Mouse (Mus musculus): ENCODE measurements at regions not wholly inside any gene's neighbourhood (a gene's known extent, or its start where the extent isn't known, plus 50 kb on each side); places are given as distances from the start of the nearest gene placed in this dataset.

DNA sequence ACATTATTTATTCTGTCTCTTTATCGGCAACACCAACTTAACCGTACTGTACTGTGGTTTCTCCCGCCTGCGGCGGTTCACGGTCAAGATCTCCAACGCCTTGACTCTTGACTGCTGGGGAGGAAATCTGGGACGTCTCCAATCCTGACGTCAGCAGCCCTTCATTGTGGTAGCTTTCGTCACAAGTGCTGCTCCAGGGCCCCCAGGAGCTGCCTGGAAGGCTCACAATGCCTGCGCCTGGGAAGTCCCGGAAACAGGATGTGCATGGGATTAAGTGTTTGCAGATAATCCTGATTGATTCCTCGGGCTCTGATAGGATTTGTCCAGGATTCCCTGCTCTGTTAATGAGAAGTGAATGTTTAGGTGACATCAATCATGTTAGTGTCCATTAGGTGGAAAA is 82.3 kb upstream of the C1qtnf3 start:
- no peak for TF ChIP-seq GATA4 (IDR thresholded peaks at IDR 0.05; ENCODE audit: insufficient replicate concordance, low read length)

DNA sequence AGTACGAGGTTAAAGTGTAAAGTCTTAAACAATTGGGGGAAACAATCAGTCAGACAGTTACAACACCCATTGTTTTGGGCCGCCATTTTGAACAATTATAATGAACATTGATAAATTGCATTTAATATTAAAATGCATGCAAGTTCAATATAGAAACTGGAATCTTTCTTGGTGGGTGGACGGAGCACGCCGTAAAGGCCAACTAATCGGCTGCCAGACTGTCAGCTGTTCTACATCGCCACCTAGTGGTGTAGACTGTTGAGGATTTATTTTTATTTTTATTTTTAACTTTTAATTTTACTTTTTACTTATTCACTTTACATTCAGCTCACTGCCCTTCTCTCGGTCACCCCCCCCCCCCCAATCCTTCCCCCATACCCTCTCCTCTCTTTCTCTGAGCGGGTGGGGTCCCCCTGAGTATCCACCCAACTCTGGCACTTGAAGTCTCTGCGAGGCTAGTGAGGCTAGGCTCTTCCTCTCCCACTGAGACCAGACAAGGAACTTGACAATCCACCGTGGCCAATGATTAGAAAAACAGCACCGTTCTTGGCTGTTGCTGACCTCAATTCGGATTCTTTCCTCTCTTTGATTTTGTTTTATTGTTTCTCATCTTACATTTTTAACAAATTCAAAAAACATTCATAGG is 79.7 kb upstream of the C1qtnf3 start:
- TF ChIP-seq GATA4 (IDR thresholded peaks at IDR 0.05; ENCODE audit: insufficient replicate concordance, low read length) = no peak

DNA sequence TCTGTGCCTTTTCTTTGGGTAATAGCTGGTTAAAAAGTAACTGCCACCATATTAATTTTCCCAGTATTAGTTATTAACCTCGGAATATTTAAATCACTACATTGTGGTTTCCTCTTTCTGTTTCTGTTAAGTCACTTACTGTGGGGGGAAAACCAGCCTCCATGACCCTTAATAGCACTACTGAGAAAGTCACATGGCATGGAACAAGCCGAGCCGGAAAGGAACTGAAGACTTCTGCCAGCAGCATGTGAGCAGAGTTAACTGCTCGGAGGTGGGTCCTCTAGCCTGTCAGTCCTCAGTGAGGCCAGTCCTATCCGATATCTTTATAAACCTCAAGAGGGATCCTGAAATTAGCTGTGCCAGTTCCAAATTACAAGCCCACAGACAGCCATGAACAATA is 75.8 kb upstream of the C1qtnf3 start:
- no peak for TF ChIP-seq GATA4 (IDR thresholded peaks at IDR 0.05; ENCODE audit: insufficient replicate concordance, low read length)

DNA sequence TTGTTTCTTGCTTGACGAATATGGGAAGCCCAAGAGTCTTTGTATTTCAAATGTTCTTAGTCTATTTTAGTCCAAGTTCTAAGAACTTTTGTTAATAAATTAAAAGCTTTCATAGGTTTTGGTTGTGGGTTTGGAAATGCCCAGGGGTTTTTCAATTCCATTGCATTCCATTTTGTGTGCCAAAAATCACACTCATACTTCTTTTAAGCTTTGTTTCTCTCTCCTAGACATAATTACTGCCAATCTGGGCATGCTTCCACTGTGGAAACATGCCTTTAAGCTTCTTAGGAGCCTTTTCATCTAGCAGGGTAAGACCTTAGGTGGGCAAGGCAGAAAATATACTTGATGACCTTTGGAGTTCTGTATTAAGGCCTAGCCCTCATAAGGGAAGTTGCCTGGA is 70.4 kb upstream of the C1qtnf3 start:
- no peak for TF ChIP-seq GATA4 (IDR thresholded peaks at IDR 0.05; ENCODE audit: insufficient replicate concordance, low read length)

DNA sequence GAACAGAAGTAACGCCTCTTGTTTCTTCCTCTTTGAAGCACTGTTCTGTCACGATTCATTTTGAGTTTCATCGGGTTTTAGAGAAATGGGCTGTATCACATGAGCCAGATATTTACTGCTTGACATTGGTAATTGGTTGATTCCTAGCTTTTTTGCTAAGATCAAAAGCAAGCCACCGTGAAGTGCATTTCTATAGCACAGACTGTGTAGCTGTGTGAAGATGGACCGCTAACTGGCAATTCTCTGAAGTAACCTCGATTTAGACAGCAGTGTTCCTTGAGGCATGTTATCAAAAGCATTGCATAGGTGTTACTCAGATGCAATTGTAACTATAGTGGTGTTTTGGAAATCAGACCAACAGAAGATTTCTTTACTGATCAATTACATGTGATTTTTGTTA is 64.1 kb upstream of the C1qtnf3 start:
- TF ChIP-seq GATA4 (IDR thresholded peaks at IDR 0.05; ENCODE audit: insufficient replicate concordance, low read length) = no peak

DNA sequence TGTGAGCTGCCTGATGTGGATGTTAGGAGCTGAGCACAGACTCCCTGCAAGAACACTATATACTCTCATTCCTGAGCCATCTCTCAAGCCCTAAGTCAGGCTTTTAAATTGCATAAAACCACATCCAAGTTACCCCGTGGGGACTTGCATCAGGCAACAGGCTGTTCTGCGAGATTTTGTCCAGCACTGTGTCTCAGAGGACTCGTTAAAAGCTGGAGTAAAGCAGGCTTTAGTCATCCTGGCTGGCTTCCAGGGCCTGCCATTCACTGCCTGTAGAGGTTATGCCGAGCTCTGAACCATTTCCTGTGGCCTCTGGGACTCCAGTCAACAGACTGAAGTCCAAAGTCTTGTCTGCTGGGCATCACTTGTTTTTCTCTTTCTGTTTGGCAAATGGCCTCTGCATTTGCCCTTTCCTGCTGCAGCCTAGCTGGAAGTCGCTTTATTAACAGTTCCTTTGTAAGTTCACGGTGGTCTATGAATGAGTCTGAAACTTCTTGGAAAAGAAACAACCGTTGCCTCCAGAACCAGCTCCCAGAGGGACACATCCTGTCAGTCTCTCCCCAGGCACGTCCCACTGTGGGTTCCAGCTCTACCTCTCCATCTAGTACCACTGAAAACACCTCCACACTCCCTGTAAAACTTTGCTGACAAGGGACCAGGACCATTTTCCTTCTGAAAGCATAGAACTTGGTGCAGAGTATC is 61.8 kb upstream of the C1qtnf3 start:
- TF ChIP-seq GATA4 (IDR thresholded peaks at IDR 0.05; ENCODE audit: insufficient replicate concordance, low read length) = no peak

DNA sequence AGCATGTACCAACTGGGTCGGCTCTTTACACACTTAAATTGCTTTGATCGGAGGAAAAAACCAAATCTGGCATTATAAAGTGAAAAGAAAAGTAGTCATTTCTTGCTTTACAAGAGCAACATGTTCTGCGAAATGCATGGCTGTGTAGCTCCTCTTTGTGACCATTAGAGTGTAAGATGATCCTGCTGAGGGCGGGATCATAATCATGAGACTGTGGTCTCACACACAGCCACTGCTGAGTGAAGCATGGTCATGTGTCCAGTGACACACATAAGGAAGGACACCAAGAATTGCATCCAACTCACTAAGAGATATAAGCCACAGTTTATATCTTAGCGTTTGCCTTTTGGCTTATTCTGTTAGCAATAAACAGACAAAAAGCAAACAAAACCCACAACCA is 53.8 kb upstream of the C1qtnf3 start:
- TF ChIP-seq GATA4 (IDR thresholded peaks at IDR 0.05; ENCODE audit: insufficient replicate concordance, low read length) = no peak

DNA sequence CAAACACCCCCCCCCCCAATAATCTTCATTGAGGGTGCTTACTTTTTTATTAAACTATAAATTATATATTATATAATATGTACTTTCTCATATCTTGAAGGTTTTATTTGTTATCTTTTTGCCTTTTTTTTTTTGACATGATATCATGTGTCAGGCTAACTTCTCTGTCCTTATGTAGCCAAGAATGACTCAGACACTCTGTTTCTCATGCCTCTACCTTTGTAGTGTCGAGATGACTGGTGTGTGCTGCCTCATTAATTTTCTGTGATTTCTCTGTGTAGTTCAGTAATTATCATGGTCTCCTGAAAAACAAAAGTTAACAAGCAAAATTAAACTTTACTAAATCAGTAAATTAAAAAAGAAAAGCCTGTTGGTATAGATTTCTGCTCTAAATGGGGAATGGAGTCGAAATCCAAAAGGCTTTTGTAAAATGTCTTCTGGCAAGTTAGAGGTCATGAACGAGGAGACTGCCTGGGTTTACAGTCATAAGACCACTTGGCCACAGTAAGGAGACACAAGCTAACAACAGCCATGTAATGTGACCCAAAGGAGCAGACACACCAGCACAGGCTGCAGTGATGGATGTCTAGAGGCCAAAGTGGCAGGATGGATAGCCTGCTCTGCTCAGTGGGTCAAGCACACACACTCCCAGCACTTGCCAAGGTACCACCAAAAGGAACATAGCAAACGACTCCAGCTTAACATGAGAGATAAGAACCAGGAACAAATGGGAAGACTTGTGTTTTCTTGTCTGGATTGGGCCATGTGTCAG is 53.2 kb upstream of the C1qtnf3 start:
- TF ChIP-seq GATA4 (IDR thresholded peaks at IDR 0.05; ENCODE audit: insufficient replicate concordance, low read length) = no peak

DNA sequence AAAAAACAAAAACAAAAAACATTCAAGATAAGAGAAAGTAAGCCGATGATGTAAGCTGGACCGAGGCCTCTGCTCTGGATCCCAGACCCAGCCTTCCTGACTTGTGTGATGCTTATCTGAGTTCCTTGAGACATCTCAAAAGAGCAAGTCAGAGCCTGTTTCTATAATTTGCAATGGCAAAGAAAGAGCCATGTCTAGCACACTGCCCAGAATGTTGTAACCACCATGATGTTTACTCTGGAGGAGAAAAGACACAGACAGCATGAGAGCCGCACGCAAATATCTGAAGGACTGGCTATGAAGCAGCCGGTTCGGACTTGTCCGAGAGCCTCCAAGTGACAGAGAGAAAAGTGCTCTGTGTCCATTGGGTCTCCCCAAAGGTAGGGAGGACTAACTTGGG is 52.2 kb upstream of the C1qtnf3 start:
- TF ChIP-seq GATA4 (IDR thresholded peaks at IDR 0.05; ENCODE audit: insufficient replicate concordance, low read length) = no peak

DNA sequence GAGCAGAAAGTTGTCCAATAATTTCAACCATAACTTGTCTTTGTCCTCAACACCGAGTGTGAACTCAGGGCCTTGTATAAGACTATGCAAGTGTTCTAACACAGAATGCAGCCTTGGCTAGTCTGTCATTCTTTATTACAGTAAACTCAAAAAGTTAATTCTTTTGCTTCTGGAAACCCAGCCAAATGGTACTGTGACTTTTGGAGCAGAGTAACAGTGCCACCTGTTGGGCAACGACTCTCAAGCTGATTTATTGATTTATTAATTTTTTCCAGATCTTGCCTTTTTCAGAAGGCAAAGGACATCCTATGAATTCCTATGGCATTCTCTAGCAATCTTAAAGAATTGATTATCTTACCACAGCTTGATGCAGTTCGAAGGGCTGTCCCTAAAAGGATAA is 51.1 kb upstream of the C1qtnf3 start:
- TF ChIP-seq GATA4 (IDR thresholded peaks at IDR 0.05; ENCODE audit: insufficient replicate concordance, low read length) = no peak

DNA sequence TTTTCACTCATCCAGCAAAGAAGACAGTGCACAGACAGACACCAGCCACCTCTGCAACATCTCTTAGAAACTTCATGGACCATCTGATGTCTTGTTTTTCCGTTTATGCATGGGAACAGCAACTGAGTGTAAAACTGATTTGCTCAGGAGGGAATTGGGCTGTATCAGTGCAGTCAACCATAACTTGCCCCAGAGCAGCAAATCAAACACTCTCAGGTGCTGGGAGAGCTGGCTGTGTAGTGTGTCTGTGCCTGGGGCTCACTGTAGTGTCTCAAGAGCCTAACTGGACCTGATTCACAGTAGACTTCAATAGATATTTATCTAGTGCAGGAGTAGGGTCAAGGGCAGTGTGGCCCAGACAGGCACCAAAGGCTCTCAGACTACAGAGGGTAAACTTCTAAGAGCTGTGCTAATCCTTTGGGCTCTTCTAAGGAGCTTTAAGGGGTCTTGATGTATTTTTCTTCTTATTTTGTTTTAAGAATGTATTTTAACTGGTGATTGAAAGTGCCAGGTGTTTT is 50.3 kb upstream of the C1qtnf3 start:
- TF ChIP-seq GATA4 (IDR thresholded peaks at IDR 0.05; ENCODE audit: insufficient replicate concordance, low read length) = peak; percentile 80; the same call in 1 of the 2 replicates
